ENCODE assay signal across 9 mouse cellular contexts in genomic region chr3:144467521-144467920, GRCm38 (mm10).
DNase-seq lines count a peak whose midpoint lies in the region; ATAC-seq and TF ChIP-seq lines count a peak whose summit lies in the region.
"Had no signal": no experiment of that assay in that cellular context is flagged by ENCODE, and none has a peak within 500 bp of the region (broad histone marks: within the 10 kb centered on the region; RNA-seq: fewer than 3 reads in every experiment).

No protein-coding gene starts in this region.

- no peak overlapping the region for H3K4me2 ChIP-seq in embryonic facial prominence, embryonic 11.5 days (ENCODE audit: low read depth, low read length)
- H3K4me2 ChIP-seq in lung, embryonic 14.5 days = no peak overlapping the region
- H3K4me2 ChIP-seq: embryonic facial prominence, embryonic 15.5 days had no signal

- peak; percentile 57 for TF ChIP-seq CTCF in lung, embryonic 14.5 days (IDR thresholded peaks at IDR 0.05; ENCODE audit: low read depth)

- H3K27me3 ChIP-seq in embryonic facial prominence, embryonic 11.5 days (ENCODE audit: control insufficient read depth, insufficient read depth, low read length) = no peaks in the 10 kb centered on the region
- H3K27me3 ChIP-seq in embryonic facial prominence, embryonic 10.5 days (replicated peaks; ENCODE audit: low read depth, poor library complexity, severe bottlenecking) = no peaks in the 10 kb centered on the region
- H3K27me3 ChIP-seq in lung, embryonic 14.5 days (ENCODE audit: insufficient read depth, low read length) = no peaks in the 10 kb centered on the region
- no peaks in the 10 kb centered on the region for H3K27me3 ChIP-seq in heart, embryonic 10.5 days (ENCODE audit: insufficient read depth, poor library complexity, severe bottlenecking)
- H3K27me3 ChIP-seq: embryonic facial prominence, embryonic 15.5 days had no signal

- peak; percentile 29 for DNase-seq in embryonic facial prominence, embryonic 11.5 days (ENCODE audit: low spot score)
- DNase-seq in embryonic facial prominence, embryonic 10.5 days (ENCODE audit: low spot score) = no peak
- DNase-seq in lung, embryonic 14.5 days = peak; percentile 58
- no peak for DNase-seq in lung, postnatal 25 days (ENCODE audit: low spot score)
- DNase-seq in brain, adult 2 months (ENCODE audit: low read depth, low spot score) = peak; percentile 54
- peak; percentile 21 for DNase-seq in mesoderm, embryonic 11.5 days (ENCODE audit: low read depth, low spot score)
- no peak for DNase-seq in left cerebral cortex, adult 11 months (ENCODE audit: low spot score)
- DNase-seq in heart, embryonic 10.5 days (ENCODE audit: low spot score) = no peak

- no peak overlapping the region for H3K9ac ChIP-seq in embryonic facial prominence, embryonic 11.5 days (replicated peaks; ENCODE audit: low read length)
- H3K9ac ChIP-seq in lung, embryonic 14.5 days = no peak overlapping the region
- H3K9ac ChIP-seq: embryonic facial prominence, embryonic 15.5 days had no signal

- no peak for ATAC-seq in embryonic facial prominence, embryonic 11.5 days (replicated peaks; ENCODE audit: insufficient number of reproducible peaks, low FRiP score, low TSS enrichment, low read depth)
- no peak for ATAC-seq in lung, embryonic 14.5 days (ENCODE audit: insufficient read depth)

- H3K4me1 ChIP-seq in embryonic facial prominence, embryonic 11.5 days (ENCODE audit: control insufficient read depth, insufficient read depth, low read length) = no peaks in the 10 kb centered on the region
- peaks cover 3% of the 10 kb centered on the region; the same call in 1 of the 2 replicates for H3K4me1 ChIP-seq in embryonic facial prominence, embryonic 10.5 days
- H3K4me1 ChIP-seq in lung, embryonic 14.5 days (ENCODE audit: insufficient read depth) = no peaks in the 10 kb centered on the region
- peaks cover 8% of the 10 kb centered on the region; the same call in 1 of the 2 replicates for H3K4me1 ChIP-seq in heart, embryonic 10.5 days

- no peak overlapping the region for H3K4me3 ChIP-seq in embryonic facial prominence, embryonic 11.5 days (ENCODE audit: low read depth, low read length)
- no peak overlapping the region for H3K4me3 ChIP-seq in embryonic facial prominence, embryonic 10.5 days
- H3K4me3 ChIP-seq in lung, embryonic 14.5 days (ENCODE audit: low read depth, low read length) = no peak overlapping the region
- H3K4me3 ChIP-seq in heart, embryonic 10.5 days = no peak overlapping the region
- H3K4me3 ChIP-seq: embryonic facial prominence, embryonic 15.5 days had no signal

- WGBS in embryonic facial prominence, embryonic 11.5 days = 80% methylated on average over 10 of the region's 10 CpGs
- WGBS in embryonic facial prominence, embryonic 10.5 days = 77% methylated on average over 10 of the region's 10 CpGs
- 72% methylated on average over 10 of the region's 10 CpGs for WGBS in lung, embryonic 14.5 days
- 78% methylated on average over 10 of the region's 10 CpGs for WGBS in heart, embryonic 10.5 days

- no peaks in the 10 kb centered on the region for H3K36me3 ChIP-seq in embryonic facial prominence, embryonic 11.5 days (replicated peaks; ENCODE audit: control insufficient read depth, insufficient read depth, low read depth, low read length)
- peaks cover 19% of the 10 kb centered on the region for H3K36me3 ChIP-seq in embryonic facial prominence, embryonic 10.5 days (replicated peaks)
- no peaks in the 10 kb centered on the region for H3K36me3 ChIP-seq in lung, embryonic 14.5 days (ENCODE audit: insufficient read depth)
- H3K36me3 ChIP-seq in heart, embryonic 10.5 days = peaks cover 6% of the 10 kb centered on the region; the same call in 1 of the 2 replicates

- no peaks in the 10 kb centered on the region for H3K9me3 ChIP-seq in embryonic facial prominence, embryonic 11.5 days (replicated peaks; ENCODE audit: control insufficient read depth, low read length)
- no peaks in the 10 kb centered on the region for H3K9me3 ChIP-seq in embryonic facial prominence, embryonic 10.5 days
- no peaks in the 10 kb centered on the region for H3K9me3 ChIP-seq in lung, embryonic 14.5 days (ENCODE audit: low read depth, low read length)
- H3K9me3 ChIP-seq in heart, embryonic 10.5 days = no peaks in the 10 kb centered on the region
- H3K9me3 ChIP-seq: embryonic facial prominence, embryonic 15.5 days had no signal

- H3K27ac ChIP-seq in embryonic facial prominence, embryonic 11.5 days (replicated peaks; ENCODE audit: low read depth, low read length) = no peak overlapping the region
- H3K27ac ChIP-seq in embryonic facial prominence, embryonic 10.5 days (replicated peaks) = no peak overlapping the region
- H3K27ac ChIP-seq in lung, embryonic 14.5 days (ENCODE audit: low read depth) = no peak overlapping the region
- no peak overlapping the region for H3K27ac ChIP-seq in heart, embryonic 10.5 days
- H3K27ac ChIP-seq: embryonic facial prominence, embryonic 15.5 days had no signal

Comparison
In these comparisons a context has a peak if more than half of its experiments do, and no peak if none do; other contexts are left out.
1. DNase-seq: peak in embryonic facial prominence, embryonic 11.5 days (single experiment), lung, embryonic 14.5 days (single experiment), brain, adult 2 months (single experiment) and mesoderm, embryonic 11.5 days (single experiment); none in embryonic facial prominence, embryonic 10.5 days (single experiment), lung, postnatal 25 days (single experiment), left cerebral cortex, adult 11 months (single experiment) and heart, embryonic 10.5 days (single experiment).